Mouse (Mus musculus) CD4-positive helper T cell, adult 2 months (primary cell): Measurements from ENCODE around the gene Fam129a.

Experiments
- DNase-seq: peaks from one replicate; pipeline ENCODE4 v3.0.0-alpha.2; 2012; ENCODE audit warnings: low read depth, missing footprints, low spot score

The Fam129a gene

DNA sequence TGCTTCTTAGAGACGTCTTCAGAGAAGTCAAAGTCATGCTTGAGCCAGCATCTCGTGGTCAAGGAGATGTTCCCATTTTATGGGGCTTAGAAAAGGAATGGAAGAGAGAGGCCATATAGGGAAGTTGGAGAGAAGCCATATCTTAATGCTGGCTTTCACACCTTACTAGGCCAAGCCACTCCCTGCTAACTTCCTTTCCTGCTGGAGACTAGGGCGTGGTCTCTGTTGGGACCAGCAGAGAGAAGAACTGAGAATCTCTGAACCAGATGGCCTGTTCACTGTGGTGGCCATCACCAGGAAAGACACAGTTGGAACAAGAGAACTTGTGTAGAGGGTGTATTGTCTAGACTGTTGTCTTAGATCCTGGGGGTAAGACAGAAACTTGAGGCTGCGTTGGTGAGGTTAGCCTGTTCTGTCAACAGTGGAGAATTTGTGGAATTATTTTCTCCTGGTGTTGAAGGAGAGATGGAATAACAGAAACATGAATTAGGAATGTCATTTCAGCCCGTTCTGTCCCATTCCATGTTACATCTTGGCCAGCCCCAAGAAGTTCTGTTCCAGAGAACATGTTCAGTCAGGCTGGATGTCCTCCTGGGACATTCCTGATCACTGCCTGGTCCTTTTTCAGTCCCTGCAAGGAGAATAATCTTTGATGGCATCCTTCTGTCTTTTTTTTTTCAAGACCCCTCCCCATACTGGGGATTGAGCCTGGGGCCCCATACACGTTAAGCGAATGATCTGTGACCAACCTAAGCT lies 90.9 kb downstream of the Fam129a start:
- no peak for DNase-seq

DNA sequence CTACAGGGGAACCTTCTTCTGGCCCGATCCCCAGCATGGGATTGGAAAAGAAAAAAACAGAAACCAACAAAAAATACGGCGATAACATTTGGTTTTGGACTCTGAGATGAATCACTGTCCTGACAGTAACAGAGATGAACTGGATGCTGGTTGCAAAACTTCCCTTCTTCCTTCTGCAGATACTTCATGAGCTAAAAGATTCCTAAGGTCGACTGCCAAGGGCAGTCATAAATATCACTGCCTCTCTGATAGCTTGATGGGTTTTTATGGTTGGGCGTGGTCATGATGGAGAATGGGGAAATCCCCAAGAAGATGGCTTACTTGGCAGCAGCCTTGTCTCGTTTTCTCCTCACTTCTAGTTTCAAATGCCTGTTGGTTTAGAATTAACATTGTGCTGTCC lies 92.0 kb downstream of the Fam129a start:
- DNase-seq: no peak

DNA sequence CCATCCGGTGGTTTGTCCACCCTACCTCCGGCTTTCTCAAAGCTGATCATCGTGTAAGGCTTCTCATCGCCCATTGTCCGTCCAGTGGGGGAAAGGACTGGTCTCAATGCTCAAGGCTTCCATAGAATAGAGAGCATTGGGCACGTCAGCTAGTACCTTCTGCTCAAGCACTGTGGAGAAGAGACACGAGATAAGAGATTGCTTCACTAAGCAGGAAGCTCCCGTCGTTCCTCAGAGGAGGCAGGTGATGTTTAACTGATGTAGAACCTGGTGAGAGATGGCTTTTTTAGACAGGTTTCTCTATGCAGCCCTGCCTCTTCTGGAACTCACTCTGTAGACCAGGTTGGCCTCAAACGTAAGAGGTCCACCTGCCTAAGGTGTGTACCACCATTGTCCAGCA lies 93.4 kb downstream of the Fam129a start:
- no peak for DNase-seq

DNA sequence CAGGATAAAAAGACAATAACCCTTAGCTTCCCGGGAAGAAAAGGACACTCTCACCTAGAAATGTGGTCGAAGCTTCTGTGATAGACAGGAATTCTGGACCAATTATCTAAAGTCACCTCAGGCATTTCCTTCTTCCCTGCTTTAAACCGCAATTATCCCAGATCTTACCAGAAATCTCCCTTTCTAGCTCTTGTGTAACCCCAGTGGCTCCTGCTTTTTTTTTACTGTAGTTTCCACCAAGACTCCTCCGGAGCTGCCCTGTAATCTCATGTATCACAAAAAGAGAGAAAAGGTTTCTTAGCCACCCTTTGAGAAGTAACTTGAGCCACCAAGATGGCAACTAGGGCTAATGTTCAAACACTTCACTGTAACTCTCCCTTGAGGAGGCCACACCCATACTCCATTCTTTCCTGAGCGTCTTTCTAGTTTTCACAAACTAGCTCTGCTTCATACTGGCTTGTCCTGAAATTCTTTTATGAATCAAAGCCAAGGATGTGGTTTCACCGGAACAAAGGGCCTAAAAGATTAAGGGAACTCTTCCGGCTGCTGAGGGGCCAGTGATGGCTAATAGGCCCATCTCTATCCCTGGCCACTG lies 93.9 kb downstream of the Fam129a start:
- no peak for DNase-seq

DNA sequence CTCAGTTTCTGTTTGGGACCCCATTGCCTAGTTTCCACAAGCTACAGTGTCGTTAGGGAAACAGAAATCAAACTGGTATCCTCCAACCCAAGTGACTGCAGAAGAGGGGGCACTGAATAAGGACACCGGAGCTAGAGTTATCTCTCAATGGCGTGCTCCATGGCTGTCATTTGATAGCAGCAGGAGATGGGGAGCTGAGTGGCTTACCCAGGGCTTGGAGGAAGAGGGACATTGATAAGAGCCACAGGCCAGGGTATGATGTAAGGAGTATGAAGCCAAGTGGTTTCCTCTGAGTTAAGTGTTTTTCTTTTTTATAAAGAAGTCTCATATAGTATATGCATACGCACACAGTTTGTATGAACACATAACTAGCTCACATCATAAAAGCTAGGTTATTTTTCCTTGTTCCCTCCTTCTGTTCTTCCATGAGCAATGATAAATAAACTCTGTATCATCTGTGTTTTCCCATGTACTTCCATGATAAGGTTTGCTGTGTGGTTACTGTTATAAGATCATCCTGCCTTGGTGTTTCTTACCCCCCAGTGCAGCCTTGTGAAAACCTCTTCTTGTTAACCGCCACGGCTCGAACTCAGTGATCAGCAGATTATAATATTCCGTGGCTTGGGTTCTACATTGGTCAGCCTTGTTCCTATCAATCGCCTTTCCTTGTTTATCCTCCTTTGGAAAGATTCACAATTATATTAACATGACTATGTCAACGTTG lies 96.5 kb downstream of the Fam129a start:
- no peak for DNase-seq

DNA sequence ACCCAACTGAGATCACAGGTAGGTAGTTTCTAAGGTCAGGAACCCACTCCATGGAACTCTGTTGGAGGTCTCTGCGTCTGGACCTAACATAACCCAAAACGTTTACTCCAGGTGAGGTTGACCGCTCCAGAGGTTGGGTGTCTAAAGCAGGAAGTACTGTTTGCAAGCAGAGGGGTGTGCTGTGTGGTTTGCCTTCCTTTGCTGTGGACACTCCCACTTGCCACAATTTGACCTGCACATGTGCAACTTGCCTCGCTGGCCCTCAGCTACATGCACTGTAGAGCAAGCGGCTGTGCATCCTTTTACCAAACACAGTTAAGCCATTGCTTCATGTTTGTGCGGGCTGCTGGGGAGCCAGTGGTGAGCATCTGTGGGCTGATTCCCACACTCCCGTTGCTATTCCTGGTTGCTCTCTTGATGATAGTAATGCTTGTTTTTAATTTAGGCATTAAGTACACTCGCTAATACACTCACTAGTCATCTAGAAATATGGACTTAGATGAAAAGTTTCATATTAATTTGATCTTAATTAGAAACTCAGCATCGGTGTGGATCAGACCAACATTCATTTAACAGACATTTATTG lies 99.1 kb downstream of the Fam129a start:
- no peak for DNase-seq

DNA sequence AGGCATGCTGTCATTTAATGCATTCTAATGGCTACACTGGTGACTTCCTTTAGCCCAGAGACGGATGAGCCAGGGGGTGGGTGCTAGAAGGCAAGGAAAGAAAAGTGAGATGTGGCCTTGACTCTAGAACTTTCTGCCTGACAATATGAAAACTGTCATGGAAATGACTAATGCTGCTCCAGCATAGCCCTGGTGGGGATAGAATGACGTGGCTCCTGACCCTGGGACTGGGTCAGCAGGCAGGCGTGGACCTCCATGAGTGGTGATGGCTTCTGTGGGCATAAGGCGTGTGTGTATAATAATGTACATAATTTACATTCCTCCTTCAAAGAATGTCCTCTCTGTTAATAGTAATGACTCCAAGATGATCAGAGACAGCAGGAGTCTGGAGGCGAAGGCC lies 104.7 kb downstream of the Fam129a start:
- no peak for DNase-seq

DNA sequence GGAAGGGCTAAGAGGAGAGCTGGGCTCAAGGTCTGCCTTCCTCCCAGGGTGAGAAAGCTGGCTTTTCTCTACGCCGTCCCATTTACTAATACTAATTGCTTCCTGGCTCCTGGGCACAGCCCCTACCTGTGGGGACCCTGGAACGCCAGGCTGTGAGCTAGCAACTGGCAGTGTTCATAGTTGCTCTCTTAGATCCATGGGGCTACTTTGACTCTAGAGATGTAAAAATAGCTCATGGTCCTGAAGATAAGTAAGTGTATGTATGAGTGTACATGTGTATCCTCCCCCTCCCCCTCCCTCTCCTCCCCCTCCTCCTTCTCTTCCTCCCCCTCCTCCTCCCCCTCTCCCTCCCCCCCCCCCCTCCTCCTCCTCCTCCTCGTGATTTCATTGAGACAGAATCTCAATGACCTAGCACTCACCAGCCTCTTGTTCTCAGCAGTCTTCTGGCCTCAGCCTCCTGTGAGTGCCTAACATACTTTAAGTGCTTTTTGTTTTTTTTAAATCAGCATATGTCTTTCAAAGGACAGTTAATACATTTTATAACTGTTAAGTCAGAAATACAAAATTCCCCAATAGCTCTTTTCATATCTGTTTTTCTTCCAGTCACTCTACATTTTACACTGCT lies 106.3 kb downstream of the Fam129a start:
- DNase-seq: no peak

DNA sequence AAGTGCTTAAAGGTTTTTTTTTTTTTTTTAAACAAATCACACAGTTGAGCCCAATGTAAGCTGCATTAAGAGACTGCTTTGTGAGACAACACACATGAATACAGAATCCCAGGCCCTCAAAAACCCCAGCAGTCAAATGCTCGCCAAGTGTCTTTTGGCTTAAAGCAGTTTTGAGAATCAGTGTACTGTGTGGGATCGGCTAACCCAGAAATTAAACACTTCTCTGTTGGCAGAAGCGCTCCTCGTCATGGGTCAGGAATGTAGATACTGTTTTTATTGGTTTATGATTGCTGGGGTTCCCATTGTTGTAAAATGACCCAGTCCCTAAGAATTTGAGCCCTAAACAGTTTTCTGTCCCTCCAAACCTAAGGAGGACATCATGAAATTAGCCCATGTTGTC lies 107.0 kb downstream of the Fam129a start:
- DNase-seq: no peak

DNA sequence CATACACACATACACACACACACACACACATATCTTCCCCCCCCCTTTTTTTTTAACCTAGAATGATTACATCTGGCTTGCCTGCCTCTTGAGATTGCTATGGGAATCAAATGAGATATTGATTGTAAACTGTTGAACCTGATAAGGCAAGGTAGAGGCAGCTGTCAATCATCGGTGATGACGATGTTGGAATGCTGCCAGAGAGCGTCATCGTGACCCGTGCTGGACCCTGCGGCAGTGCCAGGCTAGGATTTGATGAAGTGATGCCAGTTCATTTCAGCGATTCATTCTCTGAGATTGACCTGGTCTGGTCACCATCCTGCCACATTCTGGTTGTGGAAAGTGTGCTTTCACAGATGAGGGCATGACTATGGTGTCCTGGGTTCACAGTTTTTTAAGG lies 108.2 kb downstream of the Fam129a start:
- no peak for DNase-seq

DNA sequence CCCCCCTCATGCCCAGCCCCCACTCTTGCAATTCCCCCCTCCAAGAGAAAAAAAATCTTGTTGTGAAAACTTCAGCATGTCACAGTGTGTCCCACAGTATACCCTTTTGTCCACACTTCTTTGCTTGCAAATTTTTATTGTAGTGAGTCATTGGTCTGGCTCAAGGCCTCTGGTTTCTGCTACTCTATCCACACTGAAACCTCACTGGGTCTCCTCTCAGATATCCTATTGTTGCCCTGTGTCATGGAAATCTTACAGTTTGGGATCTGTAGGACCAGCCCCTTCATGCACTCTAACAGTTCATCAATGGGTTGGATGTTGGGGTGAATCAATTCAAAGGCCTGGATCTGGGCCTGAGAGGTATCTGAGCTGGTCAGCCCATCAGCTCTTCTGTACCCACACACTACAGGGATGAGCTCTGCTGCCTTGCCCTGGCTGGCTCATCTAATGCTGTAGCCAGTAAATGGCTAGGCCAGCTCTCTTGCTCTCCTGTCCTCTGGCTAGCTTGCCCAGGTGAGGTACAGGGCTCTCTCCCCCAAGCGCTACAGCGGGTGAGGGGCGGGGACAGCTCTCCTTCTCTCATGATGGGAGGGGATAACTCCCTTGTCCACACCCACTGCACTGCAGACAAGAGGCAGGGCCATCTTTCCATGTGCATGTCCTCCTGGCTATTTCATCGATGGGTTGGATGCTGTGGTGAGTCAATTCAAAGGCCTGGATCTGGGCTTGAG lies 109.1 kb downstream of the Fam129a start:
- no peak for DNase-seq

DNA sequence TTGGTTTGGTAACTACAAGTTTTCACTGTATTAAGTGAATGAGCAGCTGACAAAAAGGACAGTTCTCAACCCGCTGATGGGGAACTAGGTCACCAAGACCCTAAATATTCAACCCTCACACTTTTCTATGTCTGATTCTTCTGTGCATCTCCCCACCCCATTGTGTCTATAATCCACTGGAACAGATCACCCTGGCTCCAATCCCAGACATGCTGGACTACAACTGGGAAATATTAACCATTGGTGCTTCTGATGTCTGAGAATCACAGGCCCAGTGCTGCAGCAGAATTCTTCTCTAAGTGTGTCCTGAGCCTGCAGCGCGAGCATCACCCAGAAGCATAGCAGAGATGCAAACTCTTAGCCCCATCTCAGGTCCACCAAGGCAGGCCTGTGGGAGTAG lies 110.0 kb downstream of the Fam129a start:
- DNase-seq: no peak

DNA sequence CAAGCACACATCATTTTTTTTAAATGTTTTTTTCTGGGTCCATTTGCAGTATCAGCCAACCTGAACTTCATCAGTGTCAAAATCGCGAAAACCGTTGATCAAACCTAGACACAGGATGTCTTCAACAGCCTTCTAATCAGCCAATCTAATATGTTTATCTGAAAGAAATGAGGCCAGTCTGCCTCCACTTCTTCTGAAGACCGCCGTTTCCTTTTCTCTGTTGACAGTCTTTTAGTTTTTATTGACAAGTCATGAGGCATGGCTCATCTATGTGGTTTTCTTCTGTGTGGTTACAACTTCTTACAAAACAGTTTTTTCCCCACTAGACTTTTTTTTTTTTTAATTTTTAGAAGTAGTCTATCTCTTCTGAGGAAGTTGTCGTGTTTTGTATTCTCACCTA lies 111.9 kb downstream of the Fam129a start:
- DNase-seq: peak; percentile 83

DNA sequence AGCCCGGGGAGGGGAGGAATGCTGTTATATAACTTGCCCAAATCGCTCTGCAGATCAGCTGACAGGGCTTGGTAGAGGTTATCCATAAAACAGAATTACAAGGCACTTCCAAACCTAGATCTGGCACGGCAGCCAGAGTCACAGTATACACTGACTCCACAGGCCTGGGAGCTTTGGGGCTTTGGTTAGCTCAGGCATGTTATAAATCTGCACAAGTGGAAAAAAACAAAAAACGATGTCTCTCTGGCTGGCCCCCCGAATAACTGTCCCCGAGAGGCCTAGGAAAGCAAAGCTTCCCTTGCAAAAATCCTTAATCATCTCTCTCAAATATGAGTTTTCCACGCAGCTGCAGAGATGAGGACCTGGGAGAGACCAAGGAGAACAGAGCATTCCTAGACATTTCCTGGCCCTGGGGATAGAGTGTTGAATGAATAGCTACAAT lies 113.5 kb downstream of the Fam129a start:
- no peak for DNase-seq

DNA sequence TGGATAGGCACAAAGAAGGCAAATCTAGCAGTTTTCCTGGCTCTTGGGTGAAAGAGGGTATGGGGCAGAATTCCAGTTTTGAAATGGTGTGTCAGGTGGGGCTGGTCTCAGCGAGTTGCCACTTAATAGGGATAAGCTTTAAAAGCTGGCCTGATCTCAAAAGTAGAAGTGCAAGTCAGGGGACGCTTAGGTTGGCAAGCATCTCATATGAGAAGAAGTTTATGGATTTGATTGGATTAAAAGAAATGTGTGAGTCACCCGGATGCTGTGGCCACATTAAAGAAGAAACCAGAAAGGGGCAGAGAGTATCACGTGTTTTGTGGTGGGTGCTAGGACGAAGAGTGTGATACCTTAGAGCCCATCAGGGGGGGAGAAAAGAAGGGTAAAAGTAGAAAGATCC lies 114.0 kb downstream of the Fam129a start:
- peak; percentile 74 for DNase-seq

DNA sequence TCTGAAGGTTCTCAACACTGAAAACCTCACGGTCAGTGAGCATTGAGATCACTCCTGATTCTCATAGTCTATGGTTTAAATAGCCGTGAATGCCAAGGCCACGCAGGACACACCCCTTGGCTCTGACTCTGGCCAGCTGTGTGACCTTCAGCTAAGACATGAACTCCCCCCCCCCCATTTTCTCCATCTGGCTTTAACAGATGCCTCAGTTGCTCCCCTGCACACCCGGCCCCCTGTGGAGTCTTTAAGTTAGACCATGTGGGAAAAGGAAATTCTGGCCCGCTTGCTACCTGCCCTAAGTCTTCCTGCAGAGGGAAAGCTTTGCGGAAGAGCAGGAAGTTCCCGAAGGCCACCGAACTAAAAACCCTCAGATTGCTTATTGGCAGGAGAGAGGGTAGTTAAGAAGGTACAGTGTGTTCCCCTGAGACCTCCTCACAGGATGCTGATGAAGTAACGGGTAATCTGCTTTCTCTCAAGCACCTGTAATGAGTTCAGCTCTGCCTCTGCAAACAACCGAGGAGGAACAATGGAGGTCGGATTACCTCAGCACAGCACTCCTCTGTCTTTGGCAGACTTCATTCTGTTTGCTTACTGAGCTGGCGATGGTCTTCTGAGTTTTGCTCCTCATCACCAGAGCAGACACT lies 114.8 kb downstream of the Fam129a start:
- no peak for DNase-seq

DNA sequence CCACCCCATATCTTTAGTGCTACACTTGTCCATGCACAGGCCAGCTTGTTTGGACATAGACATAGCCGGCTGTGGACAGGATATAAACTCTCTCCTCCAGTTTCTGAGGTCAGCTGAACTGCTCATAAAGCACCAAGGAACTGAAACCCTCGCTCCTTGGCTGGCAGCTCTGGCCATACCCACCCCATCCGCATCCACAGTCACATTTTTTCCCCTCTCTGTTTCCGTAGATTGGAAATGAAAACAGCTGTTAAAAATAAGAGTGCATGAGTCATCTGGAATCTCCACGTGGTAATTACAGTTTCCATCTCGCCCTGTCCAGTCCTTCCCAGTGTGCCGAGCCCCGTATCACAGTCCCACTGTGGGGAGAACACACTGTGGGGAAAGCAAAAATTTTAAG lies 115.7 kb downstream of the Fam129a start:
- no peak for DNase-seq

DNA sequence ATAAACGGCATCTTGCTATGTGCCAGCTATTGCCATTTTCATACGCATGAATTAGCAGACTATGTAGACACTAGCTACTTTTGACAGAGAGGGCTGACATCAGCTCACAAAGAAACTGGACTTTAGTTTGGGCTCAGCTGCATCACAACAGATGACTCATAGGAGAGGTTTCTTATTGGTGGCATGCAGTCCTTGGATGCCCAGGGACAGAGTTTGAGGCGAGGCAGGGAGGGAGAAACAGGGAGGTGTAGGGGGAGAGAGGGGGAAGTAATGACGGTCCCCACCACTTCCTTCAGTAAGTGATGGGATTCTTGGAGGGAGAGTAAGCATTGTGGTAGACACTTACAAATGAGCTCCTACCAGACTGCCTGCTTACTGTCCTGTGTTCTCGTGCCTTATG lies 118.0 kb downstream of the Fam129a start:
- DNase-seq: no peak

DNA sequence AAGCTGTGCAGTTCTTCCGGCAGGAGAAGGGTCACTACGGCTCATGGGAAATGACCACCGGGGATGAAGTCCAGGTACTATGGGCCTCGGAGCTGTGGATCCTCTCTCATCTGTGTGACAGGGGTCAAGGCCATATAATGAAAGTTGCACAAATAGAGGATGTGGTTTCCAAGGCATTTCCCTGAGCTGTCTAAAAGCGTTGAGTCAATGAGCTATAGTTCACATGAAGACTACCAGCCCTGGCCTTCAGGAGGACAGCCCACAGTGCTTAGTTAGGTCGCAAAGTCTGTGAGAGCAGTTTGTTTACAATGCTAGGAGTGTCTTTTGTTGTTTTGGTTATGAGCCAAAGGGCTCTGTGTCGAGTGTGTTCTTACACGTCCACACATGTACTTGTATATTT lies 118.6 kb downstream of the Fam129a start:
- peak; percentile 16 for DNase-seq

DNA sequence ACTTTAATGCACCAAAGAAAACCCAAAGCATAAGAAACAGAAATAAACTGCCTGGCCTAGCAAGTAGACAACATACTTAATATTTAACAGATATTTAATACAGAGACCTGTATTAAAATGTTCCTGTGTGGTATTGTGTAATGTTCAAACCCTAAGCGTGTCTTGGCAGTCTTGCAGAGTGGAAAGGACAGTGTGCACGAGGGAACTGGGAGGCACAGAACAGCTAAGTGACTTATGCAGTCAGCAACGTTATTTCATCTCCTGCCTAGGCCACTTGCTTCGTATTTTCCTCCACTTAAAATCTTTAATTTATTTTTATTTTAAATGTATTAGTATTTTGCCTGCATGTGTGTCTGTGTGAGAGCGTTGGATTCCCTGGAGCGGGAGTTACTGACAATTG lies 119.1 kb downstream of the Fam129a start:
- no peak for DNase-seq
